Mouse (Mus musculus) spleen, postnatal 10 days (tissue): Measurements from ENCODE around the gene Lsamp.

Experiments
- DNase-seq, 2 experiments: peaks; one replicate each; pipeline ENCODE4 v3.0.0; 2021 to 2022; ENCODE audit warnings: low spot score in 2 of 2

Lsamp gene

GRCm38 (mm10) chr16:40948013-40948412 lies 963.9 kb downstream of the Lsamp start:
- DNase-seq: no peak

- no peak for DNase-seq
Measured at GRCm38 (mm10) chr16:40959211-40959610, 975.0 kb downstream of the Lsamp start.

- DNase-seq: no peak
Measured at GRCm38 (mm10) chr16:40960586-40960985, 976.4 kb downstream of the Lsamp start.

GRCm38 (mm10) chr16:40968088-40968860 lies 984.1 kb downstream of the Lsamp start:
- DNase-seq: peak in 1 of 2 experiments; percentile 15

GRCm38 (mm10) chr16:40971382-40971781 lies 987.2 kb downstream of the Lsamp start:
- DNase-seq: no peak

- DNase-seq: no peak
Measured at GRCm38 (mm10) chr16:40974084-40974483, 989.9 kb downstream of the Lsamp start.

- DNase-seq: no peak
Measured at GRCm38 (mm10) chr16:40983026-40983425, 998.9 kb downstream of the Lsamp start.

- no peak for DNase-seq
Measured at GRCm38 (mm10) chr16:41007569-41007968, 1023.4 kb downstream of the Lsamp start.

GRCm38 (mm10) chr16:41034746-41035145 lies 1050.6 kb downstream of the Lsamp start:
- DNase-seq: no peak

- no peak for DNase-seq
Measured at GRCm38 (mm10) chr16:41041686-41042085, 1057.5 kb downstream of the Lsamp start.

- DNase-seq: no peak
Measured at GRCm38 (mm10) chr16:41063270-41063857, 1079.2 kb downstream of the Lsamp start.

GRCm38 (mm10) chr16:41073470-41073869 lies 1089.3 kb downstream of the Lsamp start:
- no peak for DNase-seq

- no peak for DNase-seq
Measured at GRCm38 (mm10) chr16:41088648-41089047, 1104.5 kb downstream of the Lsamp start.

GRCm38 (mm10) chr16:41090092-41090491 lies 1105.9 kb downstream of the Lsamp start:
- no peak for DNase-seq

GRCm38 (mm10) chr16:41091259-41091658 lies 1107.1 kb downstream of the Lsamp start:
- no peak for DNase-seq

GRCm38 (mm10) chr16:41102805-41103204 lies 1118.6 kb downstream of the Lsamp start:
- DNase-seq: no peak

GRCm38 (mm10) chr16:41124361-41124760 lies 1140.2 kb downstream of the Lsamp start:
- DNase-seq: no peak

GRCm38 (mm10) chr16:41125051-41125450 lies 1140.9 kb downstream of the Lsamp start:
- no peak for DNase-seq

GRCm38 (mm10) chr16:41131053-41131452 lies 1146.9 kb downstream of the Lsamp start:
- no peak for DNase-seq

GRCm38 (mm10) chr16:41172839-41173238 lies 1188.7 kb downstream of the Lsamp start:
- DNase-seq: no peak

- DNase-seq: no peak
Measured at GRCm38 (mm10) chr16:41179557-41179956, 1195.4 kb downstream of the Lsamp start.

GRCm38 (mm10) chr16:41180867-41181266 lies 1196.7 kb downstream of the Lsamp start:
- DNase-seq: no peak

- DNase-seq: no peak
Measured at GRCm38 (mm10) chr16:41210055-41210454, 1225.9 kb downstream of the Lsamp start.
